Mouse (Mus musculus): Measurements from ENCODE around the gene Gm14137.

Gene Gm14137

GRCm38 (mm10) chr2:119173991-119174651 is at the start of gene Gm14137:
Gm14137 (plus strand) TSS chr2:119174509.
- peak; percentile 82 for DNase-seq (ENCODE audit: low spot score)

DNA sequence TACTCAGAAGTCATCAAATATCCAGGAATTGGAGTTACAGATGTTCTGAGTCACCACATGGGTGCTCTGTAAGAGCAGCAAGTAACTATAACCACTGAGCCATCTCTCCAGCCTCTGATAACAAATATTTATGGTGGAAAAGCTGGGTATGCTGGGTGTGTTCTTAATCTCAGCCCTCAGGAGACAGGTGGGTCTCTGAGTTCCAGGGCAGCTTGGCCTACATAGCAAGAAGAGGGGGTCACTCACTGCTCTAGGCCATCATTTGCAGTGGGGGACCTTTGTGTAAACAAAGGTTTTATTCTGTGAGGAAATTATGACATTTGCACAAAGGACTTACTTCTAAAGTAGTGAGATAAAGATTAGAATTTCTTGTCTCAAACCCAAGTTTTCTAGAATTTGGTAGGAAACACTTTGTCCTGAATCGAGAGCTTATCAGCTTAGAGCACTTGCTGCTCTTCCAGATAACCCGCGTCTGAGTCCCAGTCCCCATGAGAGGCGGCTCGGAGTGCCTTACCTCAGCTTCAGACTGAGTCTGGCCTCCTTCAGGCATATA is 37.9 kb upstream of the Gm14137 start:
- DNase-seq (ENCODE audit: low spot score): no peak

DNA sequence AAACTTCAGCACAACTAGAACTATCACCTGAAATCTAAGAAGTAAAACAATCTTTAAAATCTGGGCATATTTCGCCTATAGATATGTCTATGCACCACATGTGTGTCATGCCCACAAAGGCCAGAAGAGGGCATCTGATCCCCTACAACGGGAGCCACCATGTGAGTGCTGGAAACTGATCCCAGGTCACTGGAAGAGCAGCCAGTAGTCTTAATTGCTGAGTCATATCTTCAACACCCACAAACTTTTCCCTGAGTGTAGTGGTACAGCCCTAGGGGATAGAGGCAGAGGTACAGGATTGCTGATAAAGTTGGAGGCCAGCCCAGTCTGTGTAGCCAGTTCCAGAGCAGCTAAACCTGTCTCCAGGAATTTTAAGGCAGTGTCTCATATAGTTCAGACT is 29.1 kb upstream of the Gm14137 start:
- DNase-seq (ENCODE audit: low spot score): peak; percentile 9

- no peak for DNase-seq (ENCODE audit: low spot score)
These were observed 27.9 kb upstream of the Gm14137 start for GRCm38 (mm10) chr2:119146435-119146834.

GRCm38 (mm10) chr2:119147160-119147678 is 27.1 kb upstream of the Gm14137 start:
- DNase-seq (ENCODE audit: low spot score): peak; percentile 49

GRCm38 (mm10) chr2:119147775-119148174 is 26.5 kb upstream of the Gm14137 start:
- DNase-seq (ENCODE audit: low spot score): no peak

DNA sequence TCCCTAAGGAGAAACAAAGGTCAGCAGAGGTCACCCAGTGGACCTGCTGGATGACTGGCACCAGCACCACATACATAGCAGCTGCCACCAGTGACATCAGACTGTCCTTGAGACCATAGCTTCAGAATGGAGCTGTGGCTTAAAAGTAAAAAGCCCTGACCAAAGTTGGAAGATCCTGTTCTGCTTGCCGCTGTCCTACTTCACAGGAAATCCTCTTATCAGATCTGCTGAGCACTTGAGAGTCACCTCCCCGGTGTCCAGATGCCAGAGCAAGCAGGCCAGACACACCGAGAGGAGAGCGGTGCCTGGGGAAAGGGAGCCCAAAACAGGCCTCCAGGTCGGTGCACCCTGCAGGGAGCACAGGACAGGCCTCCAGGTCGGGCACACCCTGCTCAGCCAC is 22.1 kb upstream of the Gm14137 start:
- peak; percentile 53 for DNase-seq (ENCODE audit: low spot score)

DNA sequence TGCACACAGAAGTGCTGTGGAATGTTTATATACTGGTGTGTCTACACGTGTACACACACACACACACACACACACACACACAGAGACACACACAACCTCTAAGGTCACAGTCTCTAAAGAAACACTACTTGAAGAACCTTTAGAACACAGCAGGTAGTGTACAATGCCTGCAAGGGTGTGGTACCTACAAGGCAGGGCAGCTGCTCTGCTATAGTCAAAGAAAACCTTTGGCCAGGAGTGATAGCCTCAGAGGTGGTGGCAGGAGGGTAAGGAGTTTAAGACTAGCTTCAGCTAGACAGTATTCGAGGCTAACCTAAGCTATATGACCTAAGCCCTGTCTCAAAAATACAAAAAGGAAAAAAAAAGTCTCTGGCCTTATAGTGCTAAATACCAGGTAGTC is 19.6 kb upstream of the Gm14137 start:
- DNase-seq (ENCODE audit: low spot score): no peak

DNA sequence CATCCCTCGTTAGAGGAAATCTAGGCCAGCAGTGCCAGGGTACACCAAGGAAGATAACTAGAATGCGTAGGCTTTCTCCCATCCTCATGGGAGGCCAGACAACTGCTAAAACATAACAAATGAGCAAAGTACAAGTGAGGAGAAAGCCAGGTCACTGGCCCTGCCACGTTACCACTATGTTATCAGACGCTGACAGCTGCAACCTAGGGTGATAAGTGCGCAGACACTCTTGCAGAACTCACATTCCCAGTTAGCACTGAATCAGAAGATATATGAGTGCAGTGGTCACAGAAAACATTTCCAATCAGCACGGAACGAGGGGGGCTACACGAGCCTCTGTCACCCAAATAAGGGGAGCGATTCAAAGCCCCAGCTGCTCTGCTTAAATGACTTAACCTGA is 18.9 kb upstream of the Gm14137 start:
- DNase-seq (ENCODE audit: low spot score): peak; percentile 14

DNA sequence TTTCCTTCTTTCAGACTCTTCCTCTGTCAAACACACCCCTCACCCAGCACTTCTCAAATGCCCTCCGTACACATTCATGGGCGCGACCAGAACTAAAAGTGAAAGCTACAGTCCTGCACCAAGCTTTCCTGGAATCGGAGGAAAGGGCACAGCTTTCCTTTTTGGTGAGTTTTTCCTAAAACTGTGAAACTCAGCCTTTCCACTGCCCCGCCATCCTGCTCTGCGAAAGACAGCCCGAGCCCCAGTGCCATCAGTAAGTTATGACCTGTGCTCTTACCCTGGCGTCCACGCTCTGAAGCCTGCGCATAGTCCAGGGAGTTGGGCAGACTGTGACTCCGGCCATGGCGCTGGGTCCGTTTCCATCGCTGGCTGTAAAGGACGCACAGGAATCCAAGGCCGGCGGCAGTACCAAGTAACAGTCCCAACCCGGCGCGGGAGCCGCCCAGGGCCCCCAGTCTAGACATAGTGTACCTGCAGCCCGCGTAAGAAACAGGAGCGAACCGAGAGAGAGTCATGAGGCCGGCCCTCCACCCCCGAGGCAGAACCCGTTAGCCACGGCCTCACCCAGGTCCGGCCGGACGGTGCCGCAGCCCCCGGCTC is 18.1 kb upstream of the Gm14137 start:
- peak; percentile 44 for DNase-seq (ENCODE audit: low spot score)

DNA sequence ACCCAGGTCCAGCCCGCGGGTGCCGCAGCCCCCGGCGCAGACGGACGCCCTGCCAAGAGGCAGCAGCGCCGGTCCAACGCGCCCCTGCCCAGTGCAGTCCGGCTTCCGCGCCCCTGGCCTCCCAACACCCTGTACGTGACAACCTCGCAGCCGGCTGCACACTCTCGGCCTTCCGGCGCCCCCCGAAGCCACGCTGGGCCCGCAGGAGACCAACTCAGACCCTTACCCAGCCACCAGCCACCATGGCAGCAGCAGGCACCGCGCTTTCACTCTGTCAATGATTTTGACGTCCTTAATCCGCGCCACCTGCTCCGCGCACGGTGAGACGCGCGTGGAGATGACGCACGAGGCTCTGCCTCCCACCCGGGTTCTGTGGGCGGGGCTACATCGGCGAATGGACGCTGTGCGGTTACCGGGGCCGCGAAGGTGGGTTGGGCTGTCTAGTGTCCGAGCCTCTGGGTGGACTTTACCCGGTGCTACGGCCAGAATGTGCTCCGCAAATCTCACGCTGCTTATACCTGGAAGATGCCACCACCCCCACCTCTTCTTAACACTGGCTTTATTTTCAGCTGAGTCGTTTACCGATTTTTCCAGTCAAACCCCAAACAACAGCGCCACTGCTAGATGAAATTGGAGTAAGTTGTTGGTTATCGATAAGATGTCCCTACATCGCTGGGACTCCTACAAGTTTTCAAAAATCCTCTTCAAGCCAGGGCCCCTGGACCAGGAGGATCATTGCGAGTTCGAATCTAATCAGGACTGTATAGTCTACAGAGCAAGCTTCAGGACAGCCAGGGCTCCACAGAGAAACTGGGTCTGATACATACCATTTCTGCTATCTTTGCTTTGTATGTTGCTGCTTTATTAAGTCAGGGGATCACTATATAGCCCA is 17.4 kb upstream of the Gm14137 start, which contains the start of gene Rmdn3:
Rmdn3 (minus strand) TSS at position 354 of the 892 bp plus-strand sequence.
- peak; percentile 97 for DNase-seq (ENCODE audit: low spot score)

GRCm38 (mm10) chr2:119157836-119158235 is 16.5 kb upstream of the Gm14137 start:
- DNase-seq (ENCODE audit: low spot score): no peak

DNA sequence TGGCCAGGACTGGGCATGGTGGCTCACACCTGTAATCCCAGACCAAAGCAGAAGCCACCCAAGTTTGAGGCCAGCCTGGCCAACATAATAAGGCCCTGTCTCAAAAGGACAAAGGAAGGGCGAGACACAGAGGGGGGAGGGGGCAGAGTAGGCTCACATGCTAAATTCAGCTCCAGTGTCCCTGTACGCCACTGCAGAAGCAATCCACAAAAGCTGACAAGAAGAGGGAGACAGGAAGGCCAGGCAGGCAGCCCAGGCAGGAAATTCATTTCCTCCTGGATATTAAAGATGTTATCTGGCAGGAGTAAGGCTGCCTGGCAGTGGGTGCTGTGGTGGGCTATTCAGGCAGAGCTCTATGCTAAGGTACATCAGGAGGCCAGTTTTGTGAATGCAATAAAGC is 13.1 kb upstream of the Gm14137 start:
- DNase-seq (ENCODE audit: low spot score): peak; percentile 19

DNA sequence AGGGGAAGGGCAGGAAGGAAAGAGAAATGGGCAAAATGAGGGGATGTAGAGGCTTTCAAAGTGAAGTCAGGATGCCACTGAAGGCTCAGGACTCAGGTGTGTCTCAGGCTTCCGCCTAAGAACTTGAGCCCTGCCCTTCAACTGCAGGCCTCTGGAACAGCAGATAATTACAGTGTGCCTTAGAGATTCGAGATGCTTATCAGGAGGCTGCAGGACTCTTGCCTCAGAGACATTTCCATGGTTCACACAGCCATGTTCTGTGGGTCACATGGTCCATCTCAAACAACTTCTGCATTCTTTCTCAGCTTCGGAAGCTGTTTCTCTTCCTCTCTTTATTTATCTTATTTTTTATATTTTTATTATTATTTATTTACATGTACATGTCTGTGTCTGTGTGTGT is 11.2 kb upstream of the Gm14137 start:
- peak; percentile 69 for DNase-seq (ENCODE audit: low spot score)

DNA sequence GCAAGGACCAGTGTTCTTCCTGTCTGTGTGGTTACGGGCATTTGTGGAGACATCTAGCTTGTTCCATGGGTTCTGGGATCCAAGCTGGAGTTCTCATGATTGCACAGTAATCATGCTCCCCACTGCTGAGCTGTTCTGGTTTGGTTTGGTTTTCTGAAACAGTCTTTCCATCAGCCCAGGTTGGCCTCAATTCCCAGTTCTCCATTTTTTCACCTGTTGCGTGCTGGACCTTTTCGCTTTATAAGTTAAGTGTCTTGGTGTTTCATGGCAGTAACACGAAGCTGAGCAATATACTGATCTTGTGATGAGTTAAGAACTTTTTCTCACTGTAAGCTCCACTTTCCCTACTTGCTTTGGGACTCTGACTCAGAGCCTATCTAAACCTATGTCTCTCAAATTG is 10.3 kb upstream of the Gm14137 start:
- no peak for DNase-seq (ENCODE audit: low spot score)

GRCm38 (mm10) chr2:119165401-119165800 is 8.9 kb upstream of the Gm14137 start:
- no peak for DNase-seq (ENCODE audit: low spot score)

- peak; percentile 77 for DNase-seq (ENCODE audit: low spot score)
These were observed 7.1 kb upstream of the Gm14137 start, which contains the start of gene Gchfr for GRCm38 (mm10) chr2:119166901-119167865. Gchfr (plus strand) TSS chr2:119167773.

- DNase-seq (ENCODE audit: low spot score): no peak
These were observed 6.4 kb upstream of the Gm14137 start for GRCm38 (mm10) chr2:119167866-119168256.

DNA sequence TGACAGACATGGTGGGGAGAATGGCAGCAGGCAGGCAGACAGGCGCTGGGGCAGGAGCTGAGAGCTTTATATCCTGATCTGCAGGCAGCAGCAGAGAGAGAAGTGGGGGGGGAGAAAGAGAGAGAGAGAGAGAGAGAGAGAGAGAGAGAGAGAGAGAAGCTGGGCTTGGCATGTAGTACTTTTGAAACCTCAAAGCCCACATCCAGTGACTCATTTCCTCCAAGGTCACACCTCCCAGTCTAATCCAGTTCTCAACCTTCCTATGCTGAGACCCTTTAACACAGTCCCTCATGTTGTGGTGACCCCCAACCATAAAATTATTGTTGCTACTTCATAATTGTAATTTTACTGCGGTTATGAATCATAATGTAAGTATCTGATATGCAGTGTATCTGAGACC is 4.0 kb upstream of the Gm14137 start:
- no peak for DNase-seq (ENCODE audit: low spot score)

GRCm38 (mm10) chr2:119171574-119171973 is 2.7 kb upstream of the Gm14137 start:
- DNase-seq (ENCODE audit: low spot score): peak; percentile 88

DNA sequence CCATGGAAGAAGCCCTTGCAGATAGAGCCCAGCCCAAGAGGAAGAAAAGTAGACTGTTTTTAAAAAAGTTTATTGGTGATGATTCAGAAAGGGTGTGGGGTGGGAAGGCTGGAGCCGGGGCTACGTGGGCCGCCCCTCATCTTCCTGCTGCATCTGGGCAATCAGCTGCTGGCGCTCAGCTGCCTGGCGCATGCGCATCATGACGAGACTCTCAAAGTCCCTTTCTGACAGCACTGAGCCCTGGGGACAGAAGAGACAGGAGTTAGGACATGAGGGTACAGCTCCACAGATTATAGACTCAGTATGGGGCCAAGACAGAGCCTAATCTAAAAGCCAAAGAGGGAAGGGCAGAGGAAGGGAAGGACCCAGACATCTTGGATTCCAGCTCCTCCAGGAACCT is 1.9 kb upstream of the Gm14137 start:
- DNase-seq (ENCODE audit: low spot score): no peak
